Mouse (Mus musculus) B cell, adult 2 months (primary cell): ENCODE measurements around the gene Prdx6.

ENCODE experiments used
- DNase-seq, 2 experiments: peaks; one replicate each; pipeline ENCODE4 v3.0.0; 2022

The Prdx6 gene

GRCm38 (mm10) chr1:161250604-161251416, at the start of gene Prdx6:
TSS of gene Prdx6 (minus strand) at chr1:161251219.
- peak; percentile 80 for DNase-seq

- DNase-seq: no peak
These were observed 37.2 kb upstream of the Prdx6 start for GRCm38 (mm10) chr1:161288256-161288655.

GRCm38 (mm10) chr1:161286726-161287310, 35.8 kb upstream of the Prdx6 start:
- DNase-seq: peak; percentile 70 to 76

- no peak for DNase-seq
These were observed 30.2 kb upstream of the Prdx6 start for GRCm38 (mm10) chr1:161281054-161281688.

GRCm38 (mm10) chr1:161279244-161279908, 28.4 kb upstream of the Prdx6 start:
- no peak for DNase-seq

GRCm38 (mm10) chr1:161273486-161273885, 22.5 kb upstream of the Prdx6 start:
- DNase-seq: no peak

GRCm38 (mm10) chr1:161271461-161271810, 20.4 kb upstream of the Prdx6 start:
- DNase-seq: no peak

GRCm38 (mm10) chr1:161270776-161271460, 19.9 kb upstream of the Prdx6 start:
- no peak for DNase-seq

GRCm38 (mm10) chr1:161269346-161269745, 18.3 kb upstream of the Prdx6 start:
- no peak for DNase-seq

GRCm38 (mm10) chr1:161268884-161269283, 17.9 kb upstream of the Prdx6 start:
- no peak for DNase-seq

GRCm38 (mm10) chr1:161268116-161268515, 17.1 kb upstream of the Prdx6 start:
- no peak for DNase-seq

GRCm38 (mm10) chr1:161264961-161265360, 13.9 kb upstream of the Prdx6 start:
- DNase-seq: no peak

- no peak for DNase-seq
These were observed 12.6 kb upstream of the Prdx6 start for GRCm38 (mm10) chr1:161263584-161263983.

GRCm38 (mm10) chr1:161262542-161262941, 11.5 kb upstream of the Prdx6 start:
- no peak for DNase-seq

- DNase-seq: no peak
These were observed 9.7 kb upstream of the Prdx6 start for GRCm38 (mm10) chr1:161260761-161261160.

- no peak for DNase-seq
These were observed 8.1 kb upstream of the Prdx6 start for GRCm38 (mm10) chr1:161259142-161259541.

GRCm38 (mm10) chr1:161258331-161258730, 7.3 kb upstream of the Prdx6 start:
- no peak for DNase-seq

GRCm38 (mm10) chr1:161256918-161257317, 5.9 kb upstream of the Prdx6 start:
- no peak for DNase-seq

GRCm38 (mm10) chr1:161254361-161254760, 3.3 kb upstream of the Prdx6 start:
- no peak for DNase-seq

- no peak for DNase-seq
These were observed 1.9 kb upstream of the Prdx6 start for GRCm38 (mm10) chr1:161252901-161253300.

GRCm38 (mm10) chr1:161252365-161252764, 1.3 kb upstream of the Prdx6 start:
- no peak for DNase-seq

- peak; percentile 57 to 70 for DNase-seq
These were observed 622 bp upstream of the Prdx6 start for GRCm38 (mm10) chr1:161251417-161252265.
